Mouse (Mus musculus): Measurements from ENCODE around the gene Fitm2. TPM values are rescaled to one million over a fixed set of nuclear protein-coding genes. Genes with fewer than 3 reads are reported as not detected.

Fitm2 gene
- total RNA-seq, 1 experiment from 2014 or later, result 82.3 TPM

DNA sequence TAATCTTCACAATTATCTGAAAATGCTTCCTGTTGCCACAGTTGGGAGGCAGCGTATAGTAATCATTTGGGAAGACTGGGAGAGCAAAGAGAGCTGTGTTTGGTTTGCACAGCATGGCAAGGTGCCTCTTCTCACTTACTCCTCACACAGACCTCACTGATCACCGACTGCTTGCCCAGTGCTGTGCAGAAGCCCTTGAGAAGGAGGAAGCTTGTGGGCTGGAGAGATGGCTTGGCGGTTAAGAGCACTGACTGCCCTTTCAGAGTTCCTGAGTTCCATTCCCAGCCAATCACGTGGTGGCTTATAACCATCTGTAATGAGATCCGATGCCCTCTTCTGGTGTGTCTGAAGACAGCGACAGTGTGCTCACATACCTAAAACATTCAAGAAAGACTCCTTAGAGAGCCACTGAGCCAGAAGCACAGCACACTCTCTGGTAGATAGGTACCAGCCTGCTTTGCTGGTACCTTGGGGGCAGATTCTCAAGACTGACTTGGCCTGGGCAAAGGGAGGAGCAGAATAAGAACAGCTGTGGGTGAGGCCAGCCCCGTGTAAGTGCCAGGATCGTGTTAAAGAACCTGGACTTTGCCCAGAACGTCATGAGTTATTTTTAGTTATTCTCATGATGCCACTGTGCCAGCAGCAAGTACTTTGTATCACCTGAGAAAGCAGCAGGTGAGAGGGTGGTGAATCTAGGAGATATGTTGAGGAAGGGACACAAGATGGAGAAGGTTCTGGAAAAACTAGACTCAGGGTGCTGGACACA is 49.4 kb downstream of the Fitm2 start:
- no peak for DNase-seq

DNA sequence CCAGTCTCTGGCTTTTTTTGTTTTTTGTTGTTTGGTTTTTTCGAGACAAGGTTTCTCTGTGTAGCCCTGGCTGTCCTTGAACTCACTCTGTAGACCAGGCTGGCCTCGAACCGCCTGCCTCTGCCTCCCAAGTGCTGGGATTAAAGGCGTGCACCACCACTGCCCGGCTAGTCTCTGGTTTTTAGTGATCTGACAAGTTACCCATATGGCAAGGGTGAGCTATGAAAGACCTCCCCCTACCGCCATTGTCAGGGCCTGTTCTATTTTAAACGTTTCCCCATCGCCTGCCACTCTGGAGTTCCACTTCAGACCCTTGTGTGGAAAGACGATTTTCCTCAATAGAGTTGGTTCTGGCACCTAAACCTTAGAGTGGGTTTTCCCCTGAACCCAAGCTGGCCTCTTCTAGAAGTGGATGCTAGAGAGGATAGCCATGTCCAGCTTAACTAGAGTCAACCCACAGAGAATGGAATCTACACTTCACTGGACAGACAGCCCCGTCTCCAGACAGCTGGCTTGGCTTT is 52.0 kb downstream of the Fitm2 start:
- no peak for DNase-seq

GRCm38 (mm10) chr2:163419346-163420045 is 52.9 kb downstream of the Fitm2 start:
- DNase-seq, result peak; percentile 100

- peak; percentile 76 for DNase-seq
These were observed 53.5 kb downstream of the Fitm2 start for GRCm38 (mm10) chr2:163418841-163419345.

GRCm38 (mm10) chr2:163417830-163418229 is 54.6 kb downstream of the Fitm2 start:
- no peak for DNase-seq

DNA sequence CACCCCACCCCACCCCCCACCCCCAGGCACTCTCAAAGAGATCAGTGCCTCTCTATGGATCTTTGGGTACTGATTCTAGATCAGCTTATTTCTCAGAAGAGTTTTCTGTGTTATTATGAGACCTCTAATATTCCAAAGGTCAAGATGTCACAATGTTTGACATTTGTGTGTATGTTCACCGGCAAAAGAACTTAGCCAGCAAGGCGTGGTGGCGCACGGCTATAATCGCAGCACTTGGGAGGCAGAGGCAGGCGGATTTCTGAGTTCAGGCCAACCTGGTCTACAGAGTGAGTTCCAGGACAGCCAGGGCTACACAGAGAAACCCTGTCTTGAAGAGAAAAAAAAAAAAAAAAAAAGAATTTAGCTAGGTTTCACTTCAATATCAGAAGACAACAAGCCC is 55.4 kb downstream of the Fitm2 start:
- DNase-seq, result no peak

Other genes with a start within 250 kb of the Fitm2 start
- gene Jph2, start 74.6 kb downstream of the Fitm2 start, total RNA-seq (2021), result 4.3 and 4.5 TPM in 2 replicates
- gene Oser1, start 47.9 kb downstream of the Fitm2 start, total RNA-seq (2021), result 34.8 and 37.3 TPM in 2 replicates
- gene Gdap1l1, start 34.2 kb downstream of the Fitm2 start, total RNA-seq (2021), result 5.4 TPM in 2 replicates
- gene R3hdml, start 19.7 kb upstream of the Fitm2 start, total RNA-seq (2021), result not detected in 2 replicates
- 2.0 and 28.1 TPM in 2 replicates for gene Hnf4a, start 34.2 kb upstream of the Fitm2 start, total RNA-seq (2021)
- 29.9 and 33.4 TPM in 2 replicates for gene Ttpal, start 129.7 kb upstream of the Fitm2 start, total RNA-seq (2021)
- gene Serinc3, start 172.5 kb upstream of the Fitm2 start, total RNA-seq (2021), result 390 and 468 TPM in 2 replicates
- 44.2 and 46.9 TPM in 2 replicates for gene Pkig, start 185.8 kb upstream of the Fitm2 start, total RNA-seq (2021)